Mouse (Mus musculus) embryonic facial prominence, embryonic 14.5 days (tissue): ENCODE data around the gene Sh3d21. TPM values are rescaled to one million over a fixed set of nuclear protein-coding genes. Genes with fewer than 3 reads are reported as not detected.

Source experiments
- ATAC-seq: fragments of 200-750 bp; cut with Nextera tagmentation; 2 replicates; pipeline ENCODE4 v1.8.0; 2017; ENCODE audit warnings: low read depth, moderate number of reproducible peaks, moderate TSS enrichment
- DNase-seq: peaks from one replicate; pipeline ENCODE4 v3.0.0-alpha.2; 2015; ENCODE audit warnings: low spot score
- H3K27ac ChIP-seq: fragments of 300-500 bp; sonication (generic); replicated peaks from 2 replicates; pipeline ENCODE4 v1.5.1; 2014; ENCODE audit warnings: low read depth, mild to moderate bottlenecking, low read length, moderate library complexity
- H3K27me3 ChIP-seq: fragments of 300-500 bp; sonication (generic); replicated peaks from 2 replicates; pipeline ENCODE4 v1.6.1; 2014; ENCODE audit warnings: low read length; ENCODE audit not compliant: control insufficient read depth, insufficient read depth
- H3K36me3 ChIP-seq: fragments of 300-500 bp; sonication (generic); 2 replicates; pipeline ENCODE4 v1.6.1; 2014; ENCODE audit warnings: low read length, mixed read lengths; ENCODE audit not compliant: control insufficient read depth, insufficient read depth
- H3K4me1 ChIP-seq: fragments of 300-500 bp; sonication (generic); 2 replicates; pipeline ENCODE4 v1.6.1; 2014; ENCODE audit warnings: antibody characterized with exemption, low read length; ENCODE audit not compliant: control insufficient read depth, insufficient read depth
- H3K4me2 ChIP-seq: fragments of 300-500 bp; sonication (generic); 2 replicates; pipeline ENCODE4 v1.6.1; 2014; ENCODE audit warnings: low read depth, mild to moderate bottlenecking, low read length, moderate library complexity, mixed read lengths
- H3K4me3 ChIP-seq: fragments of 300-500 bp; sonication (generic); 2 replicates; pipeline ENCODE4 v1.5.1; 2014; ENCODE audit warnings: low read depth, mild to moderate bottlenecking, low read length
- H3K9ac ChIP-seq: fragments of 300-500 bp; sonication (generic); 2 replicates; pipeline ENCODE4 v1.6.1; 2014; ENCODE audit warnings: low read depth, mild to moderate bottlenecking, low read length, moderate library complexity, mixed read lengths
- H3K9me3 ChIP-seq: fragments of 300-500 bp; sonication (generic); 2 replicates; pipeline ENCODE4 v1.6.1; 2016; ENCODE audit warnings: low read length; ENCODE audit not compliant: control insufficient read depth
- WGBS: fragments of 180-500 bp; shearing (Covaris S2); extraction: QIAGEN DNeasy Blood & Tissue Kit; methylation state at CpG from one replicate; pipeline ENCODE4 v1.1.7; 2014; 5-methylcytosine and 5-hydroxymethylcytosine counted together
- polyA plus RNA-seq: library from polyadenylated mRNA; unstranded; fragments of >200 nt; fragmentation: Nextera tagmentation; extraction: Ambion mirVana; gene quantifications from 2 replicates; pipeline ENCODE4 v1.2.1, GENCODE M21; 2014

Sh3d21 gene
- polyA plus RNA-seq, 1 experiment from 2014 or later: 7.8 TPM

GRCm38 (mm10) chr4:126131290-126132121, 31.8 kb downstream of the Sh3d21 start:
- ATAC-seq: peak; percentile 47; the same call in 1 of the 2 replicates
- WGBS: 40% methylated on average over 10 of the region's 10 CpGs
- H3K4me1 ChIP-seq: peaks cover 35% of the 10 kb centered on the region

GRCm38 (mm10) chr4:126130502-126130901, 32.8 kb downstream of the Sh3d21 start:
- H3K9ac ChIP-seq: no peak overlapping the region
- peaks cover 65% of the 10 kb centered on the region for H3K36me3 ChIP-seq

More at GRCm38 (mm10) chr4:126131290-126132121, 31.8 kb downstream of the Sh3d21 start:
- Histone ChIP-seq H3K4me2 (no peak overlapping the region), H3K9me3 (no peaks in the 10 kb centered on the region), H3K27me3 (no peaks in the 10 kb centered on the region), H3K9ac (no peak overlapping the region), H3K4me3 (no peak overlapping the region), H3K36me3 (peaks cover 64% of the 10 kb centered on the region), H3K27ac (peak overlapping the region; percentile 90)
- DNase-seq: peak; percentile 61

GRCm38 (mm10) chr4:126123309-126124040, 39.8 kb downstream of the Sh3d21 start:
- Histone ChIP-seq H3K4me3 (no peak overlapping the region), H3K36me3 (peaks cover 37% of the 10 kb centered on the region), H3K9ac (no peak overlapping the region), H3K9me3 (peaks cover 10% of the 10 kb centered on the region; the same call in 1 of the 2 replicates), H3K27ac (no peak overlapping the region), H3K4me2 (no peak overlapping the region), H3K27me3 (no peaks in the 10 kb centered on the region), H3K4me1 (no peaks in the 10 kb centered on the region)
- 92% methylated on average over 10 of the region's 10 CpGs for WGBS
- no peak for DNase-seq
- no peak for ATAC-seq

More at GRCm38 (mm10) chr4:126130502-126130901, 32.8 kb downstream of the Sh3d21 start:
- H3K4me1 ChIP-seq: peaks cover 35% of the 10 kb centered on the region
- peak; percentile 20; the same call in 1 of the 2 replicates for ATAC-seq
- peak; percentile 78 for DNase-seq
- no peaks in the 10 kb centered on the region for H3K27me3 ChIP-seq
- H3K4me3 ChIP-seq: no peak overlapping the region
- H3K4me2 ChIP-seq: no peak overlapping the region
- peak overlapping the region; percentile 90 for H3K27ac ChIP-seq
- H3K9me3 ChIP-seq: no peaks in the 10 kb centered on the region
- 31% methylated on average over 11 of the region's 11 CpGs for WGBS

- ATAC-seq: no peak
- 84% methylated on average over 2 of the region's 2 CpGs for WGBS
These were observed 42.8 kb downstream of the Sh3d21 start for GRCm38 (mm10) chr4:126120506-126120905.

GRCm38 (mm10) chr4:126120052-126120451, 43.2 kb downstream of the Sh3d21 start:
- DNase-seq: no peak
- WGBS: 94% methylated on average over 5 of the region's 5 CpGs
- Histone ChIP-seq H3K4me2 (no peak overlapping the region), H3K9ac (no peak overlapping the region), H3K9me3 (peaks cover 10% of the 10 kb centered on the region; the same call in 1 of the 2 replicates), H3K27ac (no peak overlapping the region), H3K4me1 (no peaks in the 10 kb centered on the region), H3K27me3 (no peaks in the 10 kb centered on the region), H3K36me3 (peaks cover 10% of the 10 kb centered on the region), H3K4me3 (no peak overlapping the region)
- ATAC-seq: no peak

More at GRCm38 (mm10) chr4:126120506-126120905, 42.8 kb downstream of the Sh3d21 start:
- Histone ChIP-seq H3K4me2 (no peak overlapping the region), H3K36me3 (peaks cover 15% of the 10 kb centered on the region), H3K4me1 (no peaks in the 10 kb centered on the region), H3K27ac (no peak overlapping the region), H3K4me3 (no peak overlapping the region), H3K9me3 (peaks cover 10% of the 10 kb centered on the region; the same call in 1 of the 2 replicates), H3K9ac (no peak overlapping the region), H3K27me3 (no peaks in the 10 kb centered on the region)
- DNase-seq: no peak

- no peak for ATAC-seq
- no peak for DNase-seq
- no peak overlapping the region for H3K9ac ChIP-seq
- no peak overlapping the region for H3K4me3 ChIP-seq
- H3K36me3 ChIP-seq: peaks cover 3% of the 10 kb centered on the region
- 79% methylated on average over 1 of the region's 1 CpGs for WGBS
- H3K27me3 ChIP-seq: no peaks in the 10 kb centered on the region
- H3K9me3 ChIP-seq: peaks cover 10% of the 10 kb centered on the region; the same call in 1 of the 2 replicates
- no peaks in the 10 kb centered on the region for H3K4me1 ChIP-seq
- no peak overlapping the region for H3K4me2 ChIP-seq
- H3K27ac ChIP-seq: no peak overlapping the region
These were observed 44.2 kb downstream of the Sh3d21 start for GRCm38 (mm10) chr4:126119051-126119450.

- DNase-seq (no peak), ATAC-seq (no peak)
- Histone ChIP-seq H3K9me3 (peaks cover 10% of the 10 kb centered on the region; the same call in 1 of the 2 replicates), H3K9ac (0 out of 2 replicates have a peak overlapping the region, but pooled peaks have one; percentile 22), H3K4me2 (no peak overlapping the region), H3K36me3 (peaks cover 3% of the 10 kb centered on the region), H3K27me3 (no peaks in the 10 kb centered on the region), H3K4me3 (no peak overlapping the region), H3K27ac (no peak overlapping the region), H3K4me1 (no peaks in the 10 kb centered on the region)
- WGBS: 78% methylated on average over 4 of the region's 4 CpGs
These were observed 44.6 kb downstream of the Sh3d21 start for GRCm38 (mm10) chr4:126118651-126119050.

GRCm38 (mm10) chr4:126117116-126117515, 46.2 kb downstream of the Sh3d21 start:
- no peak for DNase-seq
- ATAC-seq: no peak
- Histone ChIP-seq H3K27me3 (no peaks in the 10 kb centered on the region), H3K4me3 (no peak overlapping the region), H3K9ac (no peak overlapping the region), H3K27ac (no peak overlapping the region), H3K4me2 (no peak overlapping the region), H3K4me1 (no peaks in the 10 kb centered on the region), H3K9me3 (peaks cover 10% of the 10 kb centered on the region; the same call in 1 of the 2 replicates), H3K36me3 (peaks cover 3% of the 10 kb centered on the region)
- WGBS: 77% methylated on average over 8 of the region's 8 CpGs
